Mouse (Mus musculus) hindbrain, embryonic 14.5 days (tissue): ENCODE data around the gene Cdh13. TPM values are rescaled to one million over a fixed set of nuclear protein-coding genes. Genes with fewer than 3 reads are reported as not detected.

Experiments used
- ATAC-seq: fragments of 200-750 bp; cut with Nextera tagmentation; 2 replicates; pipeline ENCODE4 v1.8.0; 2017; ENCODE audit warnings: moderate number of reproducible peaks, mild to moderate bottlenecking, moderate TSS enrichment, moderate library complexity; ENCODE audit not compliant: low FRiP score
- DNase-seq: peaks from one replicate; pipeline ENCODE4 v3.0.0-alpha.2; 2015; ENCODE audit warnings: low spot score
- H3K27ac ChIP-seq: fragments of 300-500 bp; sonication (generic); 2 replicates; pipeline ENCODE4 v1.5.1; 2014; ENCODE audit warnings: mild to moderate bottlenecking, moderate library complexity
- H3K27me3 ChIP-seq: fragments of 300-500 bp; sonication (generic); 2 replicates; pipeline ENCODE4 v1.6.1; 2014; ENCODE audit warnings: mild to moderate bottlenecking, low read length, mixed read lengths; ENCODE audit not compliant: control insufficient read depth, insufficient read depth
- H3K36me3 ChIP-seq: fragments of 300-500 bp; sonication (generic); replicated peaks from 2 replicates; pipeline ENCODE4 v1.6.1; 2014; ENCODE audit not compliant: control insufficient read depth, insufficient read depth
- H3K4me1 ChIP-seq: fragments of 300-500 bp; sonication (generic); replicated peaks from 2 replicates; pipeline ENCODE4 v1.6.1; 2014; ENCODE audit warnings: antibody characterized with exemption, low read length, mixed read lengths; ENCODE audit not compliant: control insufficient read depth, insufficient read depth
- H3K4me2 ChIP-seq: fragments of 300-500 bp; sonication (generic); replicated peaks from 2 replicates; pipeline ENCODE4 v1.6.1; 2014; ENCODE audit warnings: mild to moderate bottlenecking, moderate library complexity
- H3K4me3 ChIP-seq: fragments of 300-500 bp; sonication (generic); replicated peaks from 2 replicates; pipeline ENCODE4 v1.5.1; 2014; ENCODE audit warnings: mild to moderate bottlenecking, low read length
- H3K9ac ChIP-seq: fragments of 300-500 bp; sonication (generic); 2 replicates; pipeline ENCODE4 v1.6.1; 2014
- H3K9me3 ChIP-seq: fragments of 300-500 bp; sonication (generic); 2 replicates; pipeline ENCODE4 v1.6.1; 2016; ENCODE audit warnings: low read length; ENCODE audit not compliant: control insufficient read depth
- WGBS: fragments of 180-500 bp; shearing (Covaris S2); extraction: QIAGEN DNeasy Blood & Tissue Kit; methylation state at CpG from one replicate; pipeline ENCODE4 v1.1.7; 2014; 5-methylcytosine and 5-hydroxymethylcytosine counted together
- polyA plus RNA-seq: library from polyadenylated mRNA; unstranded; fragments of >200 nt; fragmentation: Nextera tagmentation; extraction: Ambion mirVana; gene quantifications from 2 replicates; pipeline ENCODE4 v1.2.1, GENCODE M21; 2014

Gene Cdh13
- polyA plus RNA-seq, 1 experiment from 2014 or later: 134 TPM

GRCm38 (mm10) chr8:118937412-118937811, 653.9 kb downstream of the Cdh13 start:
- WGBS: 28% methylated on average over 11 of the region's 11 CpGs
- Histone ChIP-seq H3K27me3 (no peaks in the 10 kb centered on the region), H3K4me3 (no peak overlapping the region), H3K9ac (no peak overlapping the region), H3K27ac (0 out of 2 replicates have a peak overlapping the region, but pooled peaks have one; percentile 43), H3K4me2 (no peak overlapping the region), H3K9me3 (0 out of 2 replicates have a peak, but pooled peaks cover 5% of the 10 kb centered on the region), H3K4me1 (peaks cover 11% of the 10 kb centered on the region), H3K36me3 (no peaks in the 10 kb centered on the region)
- ATAC-seq: no peak
- no peak for DNase-seq

- Histone ChIP-seq H3K36me3 (no peaks in the 10 kb centered on the region), H3K4me1 (peaks cover 11% of the 10 kb centered on the region), H3K4me3 (no peak overlapping the region), H3K27me3 (no peaks in the 10 kb centered on the region), H3K27ac (peak overlapping the region; percentile 43), H3K9ac (no peak overlapping the region), H3K9me3 (0 out of 2 replicates have a peak, but pooled peaks cover 5% of the 10 kb centered on the region), H3K4me2 (peak overlapping the region; percentile 24; the same call in 1 of the 2 replicates)
- DNase-seq (peak; percentile 46), ATAC-seq (no peak)
- 14% methylated on average over 8 of the region's 8 CpGs for WGBS
These were observed 654.5 kb downstream of the Cdh13 start for GRCm38 (mm10) chr8:118938025-118938424.

GRCm38 (mm10) chr8:118951766-118952741, 668.5 kb downstream of the Cdh13 start:
- H3K27ac ChIP-seq: no peak overlapping the region
- no peaks in the 10 kb centered on the region for H3K4me1 ChIP-seq

GRCm38 (mm10) chr8:118956109-118956508, 672.6 kb downstream of the Cdh13 start:
- ATAC-seq (no peak), DNase-seq (no peak)
- H3K4me3 ChIP-seq: no peak overlapping the region
- H3K4me2 ChIP-seq: no peak overlapping the region
- H3K9me3 ChIP-seq: no peaks in the 10 kb centered on the region
- no peaks in the 10 kb centered on the region for H3K36me3 ChIP-seq
- no peaks in the 10 kb centered on the region for H3K27me3 ChIP-seq
- 91% methylated on average over 3 of the region's 3 CpGs for WGBS
- no peak overlapping the region for H3K9ac ChIP-seq
- no peaks in the 10 kb centered on the region for H3K4me1 ChIP-seq
- H3K27ac ChIP-seq: no peak overlapping the region

More at GRCm38 (mm10) chr8:118951766-118952741, 668.5 kb downstream of the Cdh13 start:
- Histone ChIP-seq H3K9me3 (no peaks in the 10 kb centered on the region), H3K9ac (no peak overlapping the region), H3K4me2 (no peak overlapping the region), H3K27me3 (no peaks in the 10 kb centered on the region), H3K4me3 (no peak overlapping the region), H3K36me3 (no peaks in the 10 kb centered on the region)
- ATAC-seq (peak; percentile 24; the same call in 1 of the 2 replicates), DNase-seq (peak; percentile 42)
- WGBS: 59% methylated on average over 20 of the region's 20 CpGs

- 80% methylated on average over 15 of the region's 15 CpGs for WGBS
- H3K36me3 ChIP-seq: no peaks in the 10 kb centered on the region
- no peak overlapping the region for H3K4me3 ChIP-seq
- no peaks in the 10 kb centered on the region for H3K4me1 ChIP-seq
- peak; percentile 36 for DNase-seq
- H3K9ac ChIP-seq: no peak overlapping the region
- H3K4me2 ChIP-seq: no peak overlapping the region
- H3K27me3 ChIP-seq: no peaks in the 10 kb centered on the region
- ATAC-seq: no peak
- no peak overlapping the region for H3K27ac ChIP-seq
- H3K9me3 ChIP-seq: no peaks in the 10 kb centered on the region
These were observed 678.5 kb downstream of the Cdh13 start for GRCm38 (mm10) chr8:118961877-118962545.

GRCm38 (mm10) chr8:118965101-118965840, 681.7 kb downstream of the Cdh13 start:
- no peak overlapping the region for H3K4me3 ChIP-seq
- 83% methylated on average over 15 of the region's 15 CpGs for WGBS
- no peak for ATAC-seq

GRCm38 (mm10) chr8:118968896-118969295, 685.4 kb downstream of the Cdh13 start:
- Histone ChIP-seq H3K4me3 (no peak overlapping the region), H3K27ac (peak overlapping the region; percentile 76), H3K4me1 (peaks cover 10% of the 10 kb centered on the region), H3K27me3 (no peaks in the 10 kb centered on the region), H3K4me2 (no peak overlapping the region), H3K9me3 (no peaks in the 10 kb centered on the region), H3K36me3 (no peaks in the 10 kb centered on the region), H3K9ac (no peak overlapping the region)
- 41% methylated on average over 4 of the region's 4 CpGs for WGBS
- DNase-seq (no peak), ATAC-seq (no peak)

More at GRCm38 (mm10) chr8:118965101-118965840, 681.7 kb downstream of the Cdh13 start:
- Histone ChIP-seq H3K36me3 (no peaks in the 10 kb centered on the region), H3K27me3 (no peaks in the 10 kb centered on the region), H3K9me3 (no peaks in the 10 kb centered on the region), H3K4me2 (no peak overlapping the region), H3K9ac (no peak overlapping the region), H3K4me1 (peaks cover 10% of the 10 kb centered on the region), H3K27ac (no peak overlapping the region)
- no peak for DNase-seq

- no peak overlapping the region for H3K9ac ChIP-seq
- no peaks in the 10 kb centered on the region for H3K36me3 ChIP-seq
- H3K9me3 ChIP-seq: peaks cover 4% of the 10 kb centered on the region; the same call in 1 of the 2 replicates
- no peak overlapping the region for H3K27ac ChIP-seq
- H3K4me3 ChIP-seq: no peak overlapping the region
- no peak for ATAC-seq
- H3K4me1 ChIP-seq: no peaks in the 10 kb centered on the region
- peak; percentile 52 for DNase-seq
- no peak overlapping the region for H3K4me2 ChIP-seq
- H3K27me3 ChIP-seq: no peaks in the 10 kb centered on the region
- WGBS: 20% methylated on average over 5 of the region's 5 CpGs
These were observed 696.3 kb downstream of the Cdh13 start for GRCm38 (mm10) chr8:118979800-118980199.
